Mouse (Mus musculus) CH12.LX (cell line): ENCODE results near the gene Lbhd1. TPM values are rescaled to one million over a fixed set of nuclear protein-coding genes. Genes with fewer than 3 reads are reported as not detected.

Experiments
- polyA plus RNA-seq: library from polyadenylated mRNA; unstranded; fragments of >175 nt; gene quantifications from 2 replicates; pipeline ENCODE4 v1.2.1, GENCODE M21; 2012; ENCODE audit warnings: low read depth; ENCODE audit not compliant: insufficient read length
- total RNA-seq, 2 experiments: library from RNA; depleted of rRNA; stranded (reverse); fragments of 300-350 nt in 1 of 2; fragments of >200 nt in 1 of 2; gene quantifications; 2 replicates each; pipeline ENCODE4 v1.2.3; 2012 to 2014

Gene Lbhd1
- total and polyA plus RNA-seq, 3 experiments = 7.5 to 50.4 (median 15.6) TPM

Other genes with a start within 250 kb of the Lbhd1 start
Only the 20 nearest of the 32 such genes appear.
- gene Zbtb3, start 81.2 kb upstream of the Lbhd1 start, total RNA-seq (2012; rRNA removed) = 2.4 and 2.5 TPM in 2 replicates
- gene Zbtb3, start 81.2 kb upstream of the Lbhd1 start, total RNA-seq (2014; rRNA removed) = 1.1 and 2.2 TPM in 2 replicates
- 1.2 and 1.3 TPM in 2 replicates for gene Zbtb3, start 81.2 kb upstream of the Lbhd1 start, polyA plus RNA-seq
- 37.6 and 42.0 TPM in 2 replicates for gene Ttc9c, start 64.4 kb upstream of the Lbhd1 start, total RNA-seq (2012; rRNA removed)
- gene Ttc9c, start 64.4 kb upstream of the Lbhd1 start, total RNA-seq (2014; rRNA removed) = 56.5 and 57.2 TPM in 2 replicates
- gene Ttc9c, start 64.4 kb upstream of the Lbhd1 start, polyA plus RNA-seq = 42.2 and 44.7 TPM in 2 replicates
- 44.3 and 44.8 TPM in 2 replicates for gene Hnrnpul2, start 63.7 kb upstream of the Lbhd1 start, total RNA-seq (2012; rRNA removed)
- gene Hnrnpul2, start 63.7 kb upstream of the Lbhd1 start, total RNA-seq (2014; rRNA removed) = 17.8 and 19.7 TPM in 2 replicates
- 81.6 and 94.1 TPM in 2 replicates for gene Hnrnpul2, start 63.7 kb upstream of the Lbhd1 start, polyA plus RNA-seq
- gene AC129217.1, start 54.0 kb upstream of the Lbhd1 start, total RNA-seq (2012; rRNA removed) = 0.25 and 0.67 TPM in 2 replicates
- 2.1 and 5.1 TPM in 2 replicates for gene AC129217.1, start 54.0 kb upstream of the Lbhd1 start, total RNA-seq (2014; rRNA removed)
- 63.9 and 77.4 TPM in 2 replicates for gene AC129217.1, start 54.0 kb upstream of the Lbhd1 start, polyA plus RNA-seq
- gene Bscl2, start 46.3 kb upstream of the Lbhd1 start, total RNA-seq (2012; rRNA removed) = 91.0 and 117 TPM in 2 replicates
- gene Bscl2, start 46.3 kb upstream of the Lbhd1 start, total RNA-seq (2014; rRNA removed) = 27.9 and 30.9 TPM in 2 replicates
- gene Bscl2, start 46.3 kb upstream of the Lbhd1 start, polyA plus RNA-seq = 46.7 and 51.6 TPM in 2 replicates
- gene Gng3, start 44.5 kb upstream of the Lbhd1 start, total RNA-seq (2012; rRNA removed) = 3.1 and 6.1 TPM in 2 replicates
- gene Gng3, start 44.5 kb upstream of the Lbhd1 start, total RNA-seq (2014; rRNA removed) = 0.55 and 0.56 TPM in 2 replicates
- 8.1 and 10.3 TPM in 2 replicates for gene Gng3, start 44.5 kb upstream of the Lbhd1 start, polyA plus RNA-seq
- 0.13 and 0.17 TPM in 2 replicates for gene Lrrn4cl, start 33.0 kb upstream of the Lbhd1 start, total RNA-seq (2012; rRNA removed)
- gene Lrrn4cl, start 33.0 kb upstream of the Lbhd1 start, total RNA-seq (2014; rRNA removed) = 0.31 and 0.32 TPM in 2 replicates
- 0.41 and 0.61 TPM in 2 replicates for gene Lrrn4cl, start 33.0 kb upstream of the Lbhd1 start, polyA plus RNA-seq
- 134 and 140 TPM in 2 replicates for gene Ubxn1, start 12.2 kb upstream of the Lbhd1 start, total RNA-seq (2012; rRNA removed)
- gene Ubxn1, start 12.2 kb upstream of the Lbhd1 start, total RNA-seq (2014; rRNA removed) = 96.3 and 107 TPM in 2 replicates
- 226 and 279 TPM in 2 replicates for gene Ubxn1, start 12.2 kb upstream of the Lbhd1 start, polyA plus RNA-seq
- 53.9 and 56.6 TPM in 2 replicates for gene Uqcc3, start 2.8 kb upstream of the Lbhd1 start, total RNA-seq (2012; rRNA removed)
- gene Uqcc3, start 2.8 kb upstream of the Lbhd1 start, total RNA-seq (2014; rRNA removed) = 23.5 and 24.0 TPM in 2 replicates
- gene Uqcc3, start 2.8 kb upstream of the Lbhd1 start, polyA plus RNA-seq = 42.6 and 52.0 TPM in 2 replicates
- not detected in 2 replicates for gene Gm49403, start 198 bp downstream of the Lbhd1 start, total RNA-seq (2012; rRNA removed)
- gene Gm49403, start 198 bp downstream of the Lbhd1 start, total RNA-seq (2014; rRNA removed) = not detected in 2 replicates
- not detected in 2 replicates for gene Gm49403, start 198 bp downstream of the Lbhd1 start, polyA plus RNA-seq
- 157 and 224 TPM in 2 replicates for gene 1810009A15Rik, start 5.1 kb downstream of the Lbhd1 start, total RNA-seq (2012; rRNA removed)
- 198 and 218 TPM in 2 replicates for gene 1810009A15Rik, start 5.1 kb downstream of the Lbhd1 start, total RNA-seq (2014; rRNA removed)
- 161 and 176 TPM in 2 replicates for gene 1810009A15Rik, start 5.1 kb downstream of the Lbhd1 start, polyA plus RNA-seq
- not detected in 2 replicates for gene Gm49416, start 5.2 kb downstream of the Lbhd1 start, total RNA-seq (2012; rRNA removed)
- not detected in 2 replicates for gene Gm49416, start 5.2 kb downstream of the Lbhd1 start, total RNA-seq (2014; rRNA removed)
- 11.1 and 53.2 TPM in 2 replicates for gene Gm49416, start 5.2 kb downstream of the Lbhd1 start, polyA plus RNA-seq
- gene Ints5, start 9.3 kb downstream of the Lbhd1 start, total RNA-seq (2012; rRNA removed) = 38.9 and 49.9 TPM in 2 replicates
- 15.7 and 17.2 TPM in 2 replicates for gene Ints5, start 9.3 kb downstream of the Lbhd1 start, total RNA-seq (2014; rRNA removed)
- gene Ints5, start 9.3 kb downstream of the Lbhd1 start, polyA plus RNA-seq = 30.6 and 38.0 TPM in 2 replicates
- 165 and 169 TPM in 2 replicates for gene Ganab, start 14.3 kb downstream of the Lbhd1 start, total RNA-seq (2012; rRNA removed)
- gene Ganab, start 14.3 kb downstream of the Lbhd1 start, total RNA-seq (2014; rRNA removed) = 85.7 and 97.0 TPM in 2 replicates
- 139 and 143 TPM in 2 replicates for gene Ganab, start 14.3 kb downstream of the Lbhd1 start, polyA plus RNA-seq
- 49.9 and 54.8 TPM in 2 replicates for gene B3gat3, start 36.6 kb downstream of the Lbhd1 start, total RNA-seq (2012; rRNA removed)
- 17.8 and 18.6 TPM in 2 replicates for gene B3gat3, start 36.6 kb downstream of the Lbhd1 start, total RNA-seq (2014; rRNA removed)
- gene B3gat3, start 36.6 kb downstream of the Lbhd1 start, polyA plus RNA-seq = 31.0 and 33.0 TPM in 2 replicates
- 5.5 and 5.6 TPM in 2 replicates for gene Rom1, start 45.6 kb downstream of the Lbhd1 start, total RNA-seq (2012; rRNA removed)
- gene Rom1, start 45.6 kb downstream of the Lbhd1 start, total RNA-seq (2014; rRNA removed) = 4.2 and 4.7 TPM in 2 replicates
- gene Rom1, start 45.6 kb downstream of the Lbhd1 start, polyA plus RNA-seq = 4.8 and 4.9 TPM in 2 replicates
- 33.3 and 33.6 TPM in 2 replicates for gene Eml3, start 45.8 kb downstream of the Lbhd1 start, total RNA-seq (2012; rRNA removed)
- gene Eml3, start 45.8 kb downstream of the Lbhd1 start, total RNA-seq (2014; rRNA removed) = 18.7 and 20.4 TPM in 2 replicates
- gene Eml3, start 45.8 kb downstream of the Lbhd1 start, polyA plus RNA-seq = 35.2 and 37.3 TPM in 2 replicates
- gene Mta2, start 58.1 kb downstream of the Lbhd1 start, total RNA-seq (2012; rRNA removed) = 131 and 158 TPM in 2 replicates
- gene Mta2, start 58.1 kb downstream of the Lbhd1 start, total RNA-seq (2014; rRNA removed) = 115 and 117 TPM in 2 replicates
- gene Mta2, start 58.1 kb downstream of the Lbhd1 start, polyA plus RNA-seq = 149 and 162 TPM in 2 replicates
- 47.7 and 49.1 TPM in 2 replicates for gene Tut1, start 70.1 kb downstream of the Lbhd1 start, total RNA-seq (2012; rRNA removed)
- gene Tut1, start 70.1 kb downstream of the Lbhd1 start, total RNA-seq (2014; rRNA removed) = 40.4 and 41.8 TPM in 2 replicates
- 52.9 and 54.9 TPM in 2 replicates for gene Tut1, start 70.1 kb downstream of the Lbhd1 start, polyA plus RNA-seq
- gene Eef1g, start 83.3 kb downstream of the Lbhd1 start, total RNA-seq (2012; rRNA removed) = 1,294 and 1,368 TPM in 2 replicates
- gene Eef1g, start 83.3 kb downstream of the Lbhd1 start, total RNA-seq (2014; rRNA removed) = 1,172 and 1,266 TPM in 2 replicates
- gene Eef1g, start 83.3 kb downstream of the Lbhd1 start, polyA plus RNA-seq = 1,511 and 1,695 TPM in 2 replicates